Mouse (Mus musculus) small intestine, adult 2 months (tissue): ENCODE data around the gene Brf1.

ENCODE experiments used
- CTCF ChIP-seq: fragments of 200-500 bp; IDR thresholded peaks from 2 replicates; pipeline ENCODE4 v1.5.1; 2012; ENCODE audit warnings: low read depth, mild to moderate bottlenecking, control low read depth, inconsistent platforms, low read length, moderate library complexity, mixed read lengths; ENCODE audit not compliant: insufficient replicate concordance, insufficient read length; ENCODE audit errors: extremely low read depth
- POLR2A ChIP-seq: fragments of 200-500 bp; IDR thresholded peaks from 2 replicates; pipeline ENCODE4 v1.6.1; 2012; ENCODE audit warnings: low read depth, mild to moderate bottlenecking, control low read depth, inconsistent platforms, low read length, moderate library complexity

DNA sequence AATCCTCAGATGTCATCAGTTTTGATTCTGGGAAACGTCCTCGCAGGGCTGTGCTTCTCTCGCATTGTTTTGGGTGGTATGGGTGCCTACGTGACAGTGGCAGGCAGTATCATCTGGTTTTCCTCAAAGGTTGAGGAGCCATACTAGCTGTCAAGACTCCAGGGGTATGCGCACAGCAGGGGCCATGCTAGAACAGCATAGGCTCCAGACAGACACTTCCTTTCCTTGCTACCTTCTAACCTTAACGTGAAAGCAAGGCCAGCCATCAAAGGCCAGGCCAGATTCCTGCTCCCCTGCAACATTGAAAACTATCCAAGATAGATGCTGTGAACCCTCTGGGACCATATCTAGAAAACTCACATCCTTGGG, 49.8 kb downstream of the Brf1 start:
- TF ChIP-seq POLR2A (no peak), CTCF (no peak)
